Mouse (Mus musculus): ENCODE results near the gene Nudc.

GRCm38 (mm10) chr4:133504755-133505485 lies 40.9 kb downstream of the Nudc start:
- no peak for TF ChIP-seq CTCF (IDR thresholded peaks at IDR 0.05; ENCODE audit: control insufficient read depth, insufficient read depth, insufficient read length)
- TF ChIP-seq USF1 (IDR thresholded peaks at IDR 0.05; ENCODE audit: low read depth) = no peak
- TF ChIP-seq MYOD1 (IDR thresholded peaks at IDR 0.05; ENCODE audit: control insufficient read depth, insufficient read length, low read depth) = no peak

Measured in C2C12 (cell line).